Mouse (Mus musculus): ENCODE results near the gene Gm5796.
"Not testable (repeated sequence)": the region's sequence is repeated elsewhere in the genome, so short reads cannot be mapped to it uniquely, and the experiment has no call there.

Gm5796 gene

DNA sequence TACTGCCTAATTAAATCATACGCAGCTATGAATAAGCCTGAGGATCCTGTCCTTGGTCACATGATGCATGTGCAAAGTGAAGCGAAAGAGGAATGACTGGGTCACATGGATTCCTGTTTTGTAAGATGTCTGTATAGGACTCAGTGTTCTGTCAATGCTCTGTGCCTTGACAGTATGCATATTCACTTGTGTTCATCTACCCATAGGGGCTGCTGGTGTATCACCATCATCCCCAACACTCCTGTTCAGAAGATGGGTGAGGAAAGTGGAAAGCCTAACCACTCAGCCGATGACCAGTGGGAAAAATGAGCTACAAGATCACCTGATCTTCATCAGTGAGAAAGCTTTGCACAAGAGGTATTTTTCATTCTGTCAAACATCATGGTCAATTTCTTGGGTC, at the start of gene Gm5796:
TSS of gene Gm5796 (plus strand) at position 301 of the 400 bp plus-strand sequence.
- CTCF ChIA-PET, result not testable (repeated sequence)

DNA sequence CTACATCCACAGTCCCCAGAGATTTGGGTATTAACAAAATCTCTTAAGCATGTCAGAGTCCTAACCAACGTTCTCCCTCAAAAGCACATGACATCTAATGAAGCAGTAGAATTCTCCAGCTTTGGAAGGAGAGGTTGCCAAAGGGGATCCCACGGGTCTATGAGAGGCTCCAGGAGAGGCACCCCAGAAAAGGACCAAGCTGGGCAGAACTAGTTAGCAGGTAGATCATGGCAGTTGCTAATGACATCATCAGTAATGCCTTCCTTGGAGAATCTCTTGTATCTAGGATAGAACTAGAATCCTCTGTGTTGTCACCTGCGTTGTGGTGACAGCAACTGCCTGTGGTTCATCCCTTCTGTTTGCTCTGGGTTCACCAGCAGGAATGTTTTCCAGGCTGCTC, 25.6 kb upstream of the Gm5796 start, which contains the start of gene Gm3099:
TSS of gene Gm3099 (plus strand) at position 301 of the 400 bp plus-strand sequence.
- CTCF ChIA-PET, result not testable (repeated sequence)

DNA sequence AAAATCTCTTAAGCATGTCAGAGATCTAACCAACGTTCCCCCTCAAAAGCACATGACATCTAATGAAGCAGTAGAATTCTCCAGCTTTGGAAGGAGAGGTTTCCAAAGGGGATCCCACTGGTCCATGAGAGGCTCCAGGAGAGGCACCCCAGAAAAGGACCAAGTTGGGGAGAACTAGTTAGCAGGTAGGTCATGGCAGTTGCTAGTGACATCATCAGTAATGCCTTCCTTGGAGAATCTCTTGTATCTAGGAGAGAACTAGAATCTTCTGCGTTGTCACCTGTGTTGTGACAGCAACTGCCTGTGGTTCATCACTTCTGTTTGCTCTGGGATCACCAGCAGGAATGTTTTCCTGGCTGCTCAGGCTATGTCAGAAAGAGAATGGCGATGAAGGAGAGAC, 60.1 kb downstream of the Gm5796 start, which contains the start of gene Gm3115:
TSS of gene Gm3115 (plus strand) at position 301 of the 400 bp plus-strand sequence.
- CTCF ChIA-PET, result not testable (repeated sequence)

All from spleen, embryonic (tissue).